8 mouse cellular contexts compared by ENCODE assay signal in the genomic region with DNA sequence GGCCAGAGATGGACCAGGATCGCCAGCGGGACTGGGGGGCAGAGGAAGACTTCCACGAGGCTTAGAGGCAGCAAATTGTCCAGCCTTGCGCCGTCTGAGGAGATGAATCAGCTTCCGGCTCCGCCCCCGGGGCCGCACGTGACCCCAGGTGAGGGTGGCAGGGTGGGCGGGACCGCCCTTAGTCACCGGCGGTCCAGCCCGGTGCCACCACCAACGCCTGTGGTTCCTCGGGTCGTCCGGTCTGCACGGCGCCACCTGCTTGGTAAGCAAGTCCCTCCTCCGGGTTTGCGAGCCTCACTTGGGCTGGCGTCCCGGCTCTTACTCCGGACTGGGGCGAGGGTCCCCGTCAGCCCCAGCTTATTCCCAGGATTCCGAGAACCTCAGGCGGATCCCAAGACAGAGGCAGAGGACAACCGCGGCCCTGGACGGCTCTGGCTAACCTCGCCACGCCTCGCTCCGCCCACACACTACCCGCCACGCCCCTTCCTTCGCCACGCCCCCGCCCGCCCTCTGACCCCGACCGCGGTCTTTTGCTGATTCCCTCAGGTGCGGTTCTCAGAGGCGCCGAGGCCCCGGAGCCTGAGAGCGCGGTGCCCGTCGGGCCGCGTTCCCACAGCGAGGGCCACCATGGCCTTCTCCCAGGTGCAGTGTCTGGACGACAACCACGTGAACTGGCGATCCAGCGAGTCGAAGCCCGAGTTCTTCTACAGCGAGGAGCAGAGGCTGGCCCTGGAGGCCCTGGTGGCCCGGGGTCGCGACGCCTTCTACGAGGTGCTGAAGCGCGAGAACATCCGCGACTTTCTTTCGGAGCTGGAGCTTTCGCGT. TPM values are rescaled to one million over a fixed set of nuclear protein-coding genes. Genes with fewer than 3 reads are reported as not detected.
A peak's percentile ranks its signal among the peaks of the same experiment; 100 is the strongest.
DNase-seq lines count a peak whose midpoint lies in the region; ATAC-seq and TF ChIP-seq lines count a peak whose summit lies in the region.

A gene (plus strand): TSS at position 185 of the 825 bp plus-strand sequence.

- peaks cover 28% of the 10 kb centered on the region for H3K27me3 ChIP-seq in embryonic facial prominence, embryonic 14.5 days (replicated peaks; ENCODE audit: control insufficient read depth, insufficient read depth, low read length)
- peaks cover 16% of the 10 kb centered on the region for H3K27me3 ChIP-seq in heart, embryonic 14.5 days (ENCODE audit: control insufficient read depth, insufficient read depth, low read length)
- 0 out of 2 replicates have a peak, but pooled peaks cover 14% of the 10 kb centered on the region for H3K27me3 ChIP-seq in kidney, postnatal 0 days (ENCODE audit: insufficient read depth, low read length)

- no peaks in the 10 kb centered on the region for H3K9me3 ChIP-seq in embryonic facial prominence, embryonic 14.5 days (ENCODE audit: control insufficient read depth, low read length)
- H3K9me3 ChIP-seq in heart, embryonic 14.5 days (ENCODE audit: control insufficient read depth, low read length): no peaks in the 10 kb centered on the region
- no peaks in the 10 kb centered on the region for H3K9me3 ChIP-seq in kidney, postnatal 0 days (replicated peaks; ENCODE audit: low read length)

- H3K27ac ChIP-seq in embryonic facial prominence, embryonic 14.5 days (replicated peaks; ENCODE audit: low read depth, low read length): no peak within 1 kb of the TSS
- no peak within 1 kb of the TSS for H3K27ac ChIP-seq in heart, embryonic 14.5 days (replicated peaks in 1 of 2; ENCODE audit: control insufficient read depth in 1 of 2, insufficient read depth in 1 of 2, low read depth in 2 of 2, low read length in 2 of 2)
- H3K27ac ChIP-seq in kidney, postnatal 0 days: peak within 1 kb of the TSS; percentile 31; the same call in 1 of the 2 replicates

- peak; percentile 64 for ATAC-seq in activated CD4-positive, CD25-positive, alpha-beta regulatory T cell, adult 4 months
- ATAC-seq in embryonic facial prominence, embryonic 14.5 days (ENCODE audit: low read depth): peak; percentile 63; the same call in 1 of the 2 replicates
- peak; percentile 42 for ATAC-seq in heart, embryonic 14.5 days (ENCODE audit: insufficient number of reproducible peaks, insufficient read depth, low FRiP score, low read depth)
- ATAC-seq in kidney, postnatal 0 days (replicated peaks; ENCODE audit: low FRiP score, low read depth): peak; percentile 81

- H3K4me2 ChIP-seq in embryonic facial prominence, embryonic 14.5 days (ENCODE audit: low read depth, low read length): peak within 1 kb of the TSS; percentile 74
- peak within 1 kb of the TSS; percentile 78 for H3K4me2 ChIP-seq in heart, embryonic 14.5 days (ENCODE audit: low read length)
- H3K4me2 ChIP-seq in kidney, postnatal 0 days (ENCODE audit: low read length): peak within 1 kb of the TSS; percentile 69

- peaks cover 6% of the 10 kb centered on the region for H3K4me1 ChIP-seq in embryonic facial prominence, embryonic 14.5 days (ENCODE audit: control insufficient read depth, insufficient read depth, low read length)
- H3K4me1 ChIP-seq in heart, embryonic 14.5 days (ENCODE audit: control insufficient read depth in 2 of 2, insufficient read depth in 2 of 2, low read length in 2 of 2): peaks cover 34 to 49% of the 10 kb centered on the region in 2 experiments
- peaks cover 9% of the 10 kb centered on the region; the same call in 1 of the 2 replicates for H3K4me1 ChIP-seq in kidney, postnatal 0 days (replicated peaks; ENCODE audit: insufficient read depth, low read length)

- peak within 1 kb of the TSS; percentile 54 for H3K9ac ChIP-seq in embryonic facial prominence, embryonic 14.5 days (ENCODE audit: low read depth, low read length)
- H3K9ac ChIP-seq in heart, embryonic 14.5 days (ENCODE audit: low read length): peak within 1 kb of the TSS; percentile 52; the same call in 1 of the 2 replicates
- peak within 1 kb of the TSS; percentile 47; the same call in 1 of the 2 replicates for H3K9ac ChIP-seq in kidney, postnatal 0 days (ENCODE audit: low read depth, low read length)

- 1% methylated on average over 53 of the region's 76 CpGs for WGBS in embryonic facial prominence, embryonic 14.5 days
- WGBS in heart, embryonic 14.5 days: 3% methylated on average over 75 of the region's 76 CpGs
- 1% methylated on average over 73 of the region's 76 CpGs for WGBS in kidney, postnatal 0 days

- H3K36me3 ChIP-seq in embryonic facial prominence, embryonic 14.5 days (ENCODE audit: control insufficient read depth, insufficient read depth, low read length): no peaks in the 10 kb centered on the region
- no peaks in the 10 kb centered on the region for H3K36me3 ChIP-seq in heart, embryonic 14.5 days (ENCODE audit: control insufficient read depth, insufficient read depth, low read length)
- H3K36me3 ChIP-seq in kidney, postnatal 0 days (ENCODE audit: insufficient read depth, low read length): no peaks in the 10 kb centered on the region

- peak; percentile 20 for DNase-seq in embryonic facial prominence, embryonic 14.5 days (ENCODE audit: low spot score)
- DNase-seq in kidney, postnatal 0 days (ENCODE audit: low spot score): peak; percentile 40
- DNase-seq in lung, postnatal 36 days: peak; percentile 84
- peak; percentile 68 to 74 for DNase-seq in spleen, adult 18-20 months
- no peak for DNase-seq in right cerebral cortex, adult 2 months (ENCODE audit: low spot score in 2 of 2)
- no peak for DNase-seq in cerebellum, adult 9-11 months

- no peak for TF ChIP-seq CTCF in kidney, postnatal 0 days (IDR thresholded peaks at IDR 0.05; ENCODE audit: low read depth)

- H3K4me3 ChIP-seq in embryonic facial prominence, embryonic 14.5 days (ENCODE audit: low read depth, low read length): peak within 1 kb of the TSS; percentile 48
- peak within 1 kb of the TSS; percentile 42 for H3K4me3 ChIP-seq in heart, embryonic 14.5 days (ENCODE audit: control insufficient read depth in 1 of 2, insufficient read depth in 1 of 2, low read depth in 1 of 2, low read length in 2 of 2)
- H3K4me3 ChIP-seq in kidney, postnatal 0 days (replicated peaks; ENCODE audit: low read depth, low read length): peak within 1 kb of the TSS; percentile 40

RNA-seq across cellular contexts. Expression of the gene that starts here (rescaled TPM):
- polyA plus RNA-seq in activated CD4-positive, CD25-positive, alpha-beta regulatory T cell, adult 4 months (2017; shearing (Covaris generic)): under 1 TPM; 0.24 to 0.40 TPM
- 2.2 and 3.7 TPM in 2 replicates for polyA plus RNA-seq in embryonic facial prominence, embryonic 14.5 days (2014; fragmentation: Nextera tagmentation; extraction: Ambion mirVana)
- 0.58 and 0.93 TPM in 2 replicates for polyA plus RNA-seq in heart, embryonic 14.5 days (2014; fragmentation: Nextera tagmentation; extraction: Ambion mirVana)
- polyA plus RNA-seq in kidney, postnatal 0 days (2015; fragmentation: Nextera tagmentation; extraction: Ambion mirVana): 2.7 and 2.9 TPM in 2 replicates

Comparison
In these comparisons a context has a peak if more than half of its experiments do, and no peak if none do; other contexts are left out.
1. Peak in ATAC-seq in activated CD4-positive, CD25-positive, alpha-beta regulatory T cell, adult 4 months; RNA of the gene not detected or under 1 TPM.
2. Peak in ATAC-seq, H3K4me3 ChIP-seq, H3K9ac ChIP-seq and H3K4me2 ChIP-seq in heart, embryonic 14.5 days; RNA of the gene not detected or under 1 TPM.
3. DNase-seq: peak in embryonic facial prominence, embryonic 14.5 days (single experiment), kidney, postnatal 0 days (single experiment), lung, postnatal 36 days (single experiment) and spleen, adult 18-20 months (2 of 2); none in right cerebral cortex, adult 2 months (0 of 2) and cerebellum, adult 9-11 months (single experiment).
4. Peak in every context shown above with its lines, with median percentiles within 50 percentile points of each other: ATAC-seq, H3K4me2 ChIP-seq, H3K4me3 ChIP-seq and H3K9ac ChIP-seq.